Mouse (Mus musculus) small intestine, adult 2 months (tissue): ENCODE measurements around the gene Asap2.

Experiments used
- CTCF ChIP-seq: fragments of 200-500 bp; IDR thresholded peaks from 2 replicates; pipeline ENCODE4 v1.5.1; 2012; ENCODE audit warnings: low read depth, mild to moderate bottlenecking, control low read depth, inconsistent platforms, low read length, moderate library complexity, mixed read lengths; ENCODE audit not compliant: insufficient replicate concordance, insufficient read length; ENCODE audit errors: extremely low read depth
- POLR2A ChIP-seq: fragments of 200-500 bp; IDR thresholded peaks from 2 replicates; pipeline ENCODE4 v1.6.1; 2012; ENCODE audit warnings: low read depth, mild to moderate bottlenecking, control low read depth, inconsistent platforms, low read length, moderate library complexity

DNA sequence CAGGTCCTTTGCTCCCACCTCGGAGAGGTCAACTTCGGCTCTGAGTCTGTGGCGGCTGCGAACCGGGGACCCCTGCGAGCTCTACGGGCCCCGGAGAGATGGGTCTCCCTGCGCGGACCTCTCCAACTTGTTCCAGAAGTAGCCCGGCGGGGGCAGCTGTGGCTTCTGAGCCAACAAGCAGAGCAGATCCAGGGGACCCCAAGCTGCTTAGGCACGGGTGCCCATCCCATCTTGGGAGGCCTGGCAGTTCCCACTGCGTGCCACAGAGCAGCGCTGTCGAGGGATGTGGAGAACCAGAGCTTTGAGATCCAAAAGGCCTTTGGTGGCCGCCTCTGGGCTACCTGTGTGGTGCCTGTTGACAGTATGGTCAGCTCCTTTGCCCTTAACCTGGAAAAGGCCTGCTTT, 122.2 kb downstream of the Asap2 start:
- peak; percentile 50; the same call in 1 of the 2 replicates for TF ChIP-seq CTCF
- TF ChIP-seq POLR2A, result no peak
